19 mouse cellular contexts compared by ENCODE assay signal in genomic region chr5:97851981-97852748, GRCm38 (mm10).
A peak's percentile ranks its signal among the peaks of the same experiment; 100 is the strongest.
DNase-seq lines count a peak whose midpoint lies in the region; ATAC-seq lines count a peak whose summit lies in the region.
"Had no signal": no experiment of that assay in that cellular context is flagged by ENCODE, and none has a peak within 500 bp of the region (broad histone marks: within the 10 kb centered on the region; RNA-seq: fewer than 3 reads in every experiment).

No protein-coding gene starts in this region.

- peak; percentile 79 for ATAC-seq in frontal cortex, adult (ENCODE audit: low TSS enrichment)
- ATAC-seq: hindbrain, embryonic 16.5 days; inflammation-experienced regulatory T-cells, adult 6 months had no signal

- intact Hi-C loops in left cerebral cortex, postnatal 36 days (cut with DNase I), result no loop called here

- no peak for DNase-seq in frontal cortex, postnatal 25 days (ENCODE audit: low spot score in 2 of 2)
- peak; percentile 33 to 39 for DNase-seq in right cerebral cortex, adult 2 months (ENCODE audit: low spot score in 2 of 2)
- no peak for DNase-seq in right cerebral cortex, postnatal 4 days
- DNase-seq in forelimb bud, embryonic 11.5 days (ENCODE audit: low read depth, low spot score), result peak; percentile 8
- DNase-seq in left cerebral cortex, postnatal 36 days (ENCODE audit: low spot score in 2 of 2), result peak; percentile 35 to 50
- no peak for DNase-seq in urinary bladder, postnatal 10 days (ENCODE audit: low spot score)
- DNase-seq in kidney, adult 18-20 months, result no peak
- DNase-seq: adrenal gland, adult 2 months; adrenal gland, postnatal 36 days; cerebellum, adult 11-12 months; cerebellum, adult 9-10 months; cerebellum, postnatal 25 days; gastrocnemius, postnatal 36 days; heart, adult 11 months; heart, postnatal 10 days; heart, postnatal 4 days had no signal

Comparison
In these comparisons a context has a peak if more than half of its experiments do, and no peak if none do; other contexts are left out.
1. DNase-seq: peak in right cerebral cortex, adult 2 months (2 of 2), forelimb bud, embryonic 11.5 days (single experiment) and left cerebral cortex, postnatal 36 days (2 of 2); none in frontal cortex, postnatal 25 days (0 of 2), right cerebral cortex, postnatal 4 days (single experiment), urinary bladder, postnatal 10 days (single experiment) and kidney, adult 18-20 months (single experiment).